Mouse (Mus musculus) liver, embryonic 16.5 days (tissue): ENCODE measurements around the gene Gstm5. TPM values are rescaled to one million over a fixed set of nuclear protein-coding genes. Genes with fewer than 3 reads are reported as not detected.
A peak's percentile ranks its signal among the peaks of the same experiment; 100 is the strongest.

ENCODE experiments used
- ATAC-seq: fragments of 200-750 bp; cut with Nextera tagmentation; 2 replicates; pipeline ENCODE4 v1.8.0; 2017; ENCODE audit warnings: low read depth, mild to moderate bottlenecking, moderate number of reproducible peaks, moderate library complexity
- H3K27ac ChIP-seq: fragments of 300-500 bp; sonication (generic); 2 replicates; pipeline ENCODE4 v1.5.1; 2014; ENCODE audit warnings: mild to moderate bottlenecking, low read length
- H3K27me3 ChIP-seq: fragments of 300-500 bp; sonication (generic); 2 replicates; pipeline ENCODE4 v1.6.1; 2014; ENCODE audit warnings: low read depth, low read length, mixed read lengths; ENCODE audit not compliant: control insufficient read depth, insufficient read depth
- H3K36me3 ChIP-seq: fragments of 300-500 bp; sonication (generic); 2 replicates; pipeline ENCODE4 v1.6.1; 2014; ENCODE audit warnings: mild to moderate bottlenecking; ENCODE audit not compliant: control insufficient read depth, insufficient read depth
- H3K4me1 ChIP-seq: fragments of 300-500 bp; sonication (generic); 2 replicates; pipeline ENCODE4 v1.6.1; 2014; ENCODE audit warnings: low read depth, low read length, mixed read lengths; ENCODE audit not compliant: control insufficient read depth
- H3K4me2 ChIP-seq: fragments of 300-500 bp; sonication (generic); 2 replicates; pipeline ENCODE4 v1.6.1; 2014; ENCODE audit warnings: low read depth, low read length, mixed read lengths
- H3K4me3 ChIP-seq: fragments of 300-500 bp; sonication (generic); 2 replicates; pipeline ENCODE4 v1.5.1; 2014; ENCODE audit warnings: low read depth, mild to moderate bottlenecking, low read length
- H3K9ac ChIP-seq: fragments of 300-500 bp; sonication (generic); 2 replicates; pipeline ENCODE4 v1.6.1; 2014; ENCODE audit warnings: low read depth, low read length
- H3K9me3 ChIP-seq: fragments of 300-500 bp; sonication (generic); replicated peaks from 2 replicates; pipeline ENCODE4 v1.6.1; 2016; ENCODE audit warnings: low read length; ENCODE audit not compliant: control insufficient read depth
- WGBS: fragments of 180-500 bp; shearing (Covaris S2); extraction: QIAGEN DNeasy Blood & Tissue Kit; methylation state at CpG from one replicate; pipeline ENCODE4 v1.1.7; 2014; ENCODE audit not compliant: insufficient replicate concordance; 5-methylcytosine and 5-hydroxymethylcytosine counted together
- polyA plus RNA-seq: library from polyadenylated mRNA; unstranded; fragments of >200 nt; fragmentation: Nextera tagmentation; extraction: Ambion mirVana; gene quantifications from 2 replicates; pipeline ENCODE4 v1.2.1, GENCODE M21; 2015

The Gstm5 gene
- polyA plus RNA-seq, 1 experiment from 2014 or later: 170 TPM

- H3K9me3 ChIP-seq: no peaks in the 10 kb centered on the region
- H3K27ac ChIP-seq: no peak overlapping the region
These were observed 28.5 kb upstream of the Gstm5 start for GRCm38 (mm10) chr3:107867086-107867485.

DNA sequence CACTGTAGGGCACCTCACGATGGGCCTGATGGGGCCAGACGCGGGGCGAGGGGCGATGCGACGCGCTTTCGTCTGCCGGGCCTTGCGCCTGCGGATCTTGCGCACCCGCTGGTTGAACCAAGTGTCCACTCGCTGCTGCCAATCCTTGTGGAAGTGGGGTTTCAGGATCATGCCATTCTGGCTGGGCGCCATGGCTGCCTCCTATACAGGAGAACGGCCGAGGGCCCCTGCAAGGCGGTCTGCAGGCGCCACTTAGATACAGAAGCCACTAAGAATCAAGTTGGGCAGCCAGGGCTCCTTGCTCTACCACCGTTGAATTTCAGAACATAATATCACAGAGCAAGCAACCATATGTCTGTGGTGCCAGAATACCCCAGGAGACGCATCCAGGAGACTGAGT is 27.2 kb upstream of the Gstm5 start:
- Histone ChIP-seq H3K4me3 (no peak overlapping the region), H3K27me3 (no peaks in the 10 kb centered on the region), H3K27ac (no peak overlapping the region), H3K4me2 (no peak overlapping the region), H3K9ac (no peak overlapping the region), H3K4me1 (peaks cover 3% of the 10 kb centered on the region), H3K9me3 (no peaks in the 10 kb centered on the region), H3K36me3 (no peaks in the 10 kb centered on the region)
- WGBS: 85% methylated on average over 22 of the region's 22 CpGs
- ATAC-seq: no peak

More at GRCm38 (mm10) chr3:107867086-107867485, 28.5 kb upstream of the Gstm5 start:
- Histone ChIP-seq H3K9ac (no peak overlapping the region; the same call in 1 of the 2 replicates), H3K27me3 (no peaks in the 10 kb centered on the region), H3K4me2 (no peak overlapping the region), H3K4me3 (no peak overlapping the region), H3K4me1 (peaks cover 3% of the 10 kb centered on the region), H3K36me3 (no peaks in the 10 kb centered on the region)
- WGBS: 7% methylated on average over 8 of the region's 8 CpGs
- ATAC-seq: peak; percentile 82

DNA sequence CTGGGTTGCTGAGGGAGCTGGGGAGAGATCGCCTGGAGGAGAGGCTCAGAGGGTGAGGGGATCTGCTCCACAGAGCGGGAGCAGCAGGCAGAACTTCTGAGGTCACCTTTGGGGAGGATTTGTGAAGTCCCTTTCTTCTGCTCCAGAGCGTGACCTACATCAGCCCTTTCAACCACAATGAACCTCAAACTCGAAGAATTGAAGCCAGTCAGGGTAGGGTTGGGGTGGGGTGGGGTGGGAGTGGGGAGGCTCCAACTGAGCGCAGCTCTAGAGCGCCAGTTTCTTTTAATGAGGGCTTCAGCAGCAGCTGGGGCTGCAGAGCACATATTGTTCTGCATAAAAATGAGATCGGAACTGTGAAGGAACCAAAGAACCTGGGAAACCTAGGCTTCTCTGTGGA is 26.5 kb upstream of the Gstm5 start:
- Histone ChIP-seq H3K27me3 (no peaks in the 10 kb centered on the region), H3K36me3 (no peaks in the 10 kb centered on the region), H3K4me1 (peaks cover 3% of the 10 kb centered on the region), H3K4me3 (no peak overlapping the region), H3K27ac (no peak overlapping the region), H3K4me2 (no peak overlapping the region), H3K9me3 (no peaks in the 10 kb centered on the region), H3K9ac (no peak overlapping the region)
- WGBS: 54% methylated on average over 7 of the region's 7 CpGs
- no peak for ATAC-seq

DNA sequence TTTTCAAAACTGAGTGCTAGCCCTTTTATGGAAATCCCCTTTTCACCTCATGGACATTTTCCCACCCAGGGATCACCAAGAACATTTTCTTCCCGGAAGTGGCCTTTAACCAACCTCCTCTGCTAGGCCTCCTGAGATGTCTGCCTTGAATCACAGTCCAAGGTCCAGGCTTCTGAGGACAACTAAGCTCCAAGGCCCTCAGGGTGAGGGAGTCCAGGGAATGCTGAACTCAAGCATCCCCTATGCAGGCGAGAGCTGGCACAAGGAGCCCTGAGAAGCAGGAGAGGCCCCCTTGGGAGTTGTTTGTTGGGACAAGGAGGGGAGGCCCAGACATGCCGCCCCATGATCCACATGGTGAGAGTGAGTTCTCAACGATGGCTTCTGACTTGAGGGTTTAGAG is 25.7 kb upstream of the Gstm5 start:
- ATAC-seq: no peak
- no peak overlapping the region for H3K27ac ChIP-seq
- no peaks in the 10 kb centered on the region for H3K27me3 ChIP-seq
- WGBS: 56% methylated on average over 4 of the region's 4 CpGs
- H3K36me3 ChIP-seq: no peaks in the 10 kb centered on the region
- no peak overlapping the region for H3K4me3 ChIP-seq
- no peak overlapping the region for H3K4me2 ChIP-seq
- no peaks in the 10 kb centered on the region for H3K9me3 ChIP-seq
- H3K4me1 ChIP-seq: peaks cover 3% of the 10 kb centered on the region
- H3K9ac ChIP-seq: no peak overlapping the region

GRCm38 (mm10) chr3:107873335-107874251 is 22.0 kb upstream of the Gstm5 start:
- no peak overlapping the region for H3K4me3 ChIP-seq
- H3K27ac ChIP-seq: no peak overlapping the region
- H3K9me3 ChIP-seq: no peaks in the 10 kb centered on the region
- no peak overlapping the region for H3K4me2 ChIP-seq
- no peak overlapping the region for H3K9ac ChIP-seq
- no peaks in the 10 kb centered on the region; the same call in 1 of the 2 replicates for H3K4me1 ChIP-seq
- ATAC-seq: no peak
- no peaks in the 10 kb centered on the region for H3K27me3 ChIP-seq
- no peaks in the 10 kb centered on the region for H3K36me3 ChIP-seq
- 63% methylated on average over 24 of the region's 24 CpGs for WGBS

- Histone ChIP-seq H3K4me2 (no peak overlapping the region), H3K27me3 (no peaks in the 10 kb centered on the region), H3K9ac (no peak overlapping the region), H3K4me3 (no peak overlapping the region), H3K27ac (no peak overlapping the region), H3K36me3 (no peaks in the 10 kb centered on the region), H3K4me1 (no peaks in the 10 kb centered on the region; the same call in 1 of the 2 replicates), H3K9me3 (no peaks in the 10 kb centered on the region)
- WGBS: 56% methylated on average over 6 of the region's 6 CpGs
- no peak for ATAC-seq
These were observed 20.4 kb upstream of the Gstm5 start for GRCm38 (mm10) chr3:107875231-107875630.

- no peak within 1 kb of the TSS for H3K4me3 ChIP-seq
- no peaks in the 10 kb centered on the region; the same call in 1 of the 2 replicates for H3K4me1 ChIP-seq
- H3K36me3 ChIP-seq: no peaks in the 10 kb centered on the region
- WGBS: 57% methylated on average over 5 of the region's 5 CpGs
- ATAC-seq: no peak
- H3K9ac ChIP-seq: no peak within 1 kb of the TSS
- H3K27ac ChIP-seq: no peak within 1 kb of the TSS
- no peaks in the 10 kb centered on the region for H3K27me3 ChIP-seq
- no peak within 1 kb of the TSS for H3K4me2 ChIP-seq
- H3K9me3 ChIP-seq: no peaks in the 10 kb centered on the region
These were observed 18.6 kb upstream of the Gstm5 start, which contains the start of gene Eps8l3 for GRCm38 (mm10) chr3:107877005-107877404. TSS of gene Eps8l3 (plus strand) at chr3:107877229.

DNA sequence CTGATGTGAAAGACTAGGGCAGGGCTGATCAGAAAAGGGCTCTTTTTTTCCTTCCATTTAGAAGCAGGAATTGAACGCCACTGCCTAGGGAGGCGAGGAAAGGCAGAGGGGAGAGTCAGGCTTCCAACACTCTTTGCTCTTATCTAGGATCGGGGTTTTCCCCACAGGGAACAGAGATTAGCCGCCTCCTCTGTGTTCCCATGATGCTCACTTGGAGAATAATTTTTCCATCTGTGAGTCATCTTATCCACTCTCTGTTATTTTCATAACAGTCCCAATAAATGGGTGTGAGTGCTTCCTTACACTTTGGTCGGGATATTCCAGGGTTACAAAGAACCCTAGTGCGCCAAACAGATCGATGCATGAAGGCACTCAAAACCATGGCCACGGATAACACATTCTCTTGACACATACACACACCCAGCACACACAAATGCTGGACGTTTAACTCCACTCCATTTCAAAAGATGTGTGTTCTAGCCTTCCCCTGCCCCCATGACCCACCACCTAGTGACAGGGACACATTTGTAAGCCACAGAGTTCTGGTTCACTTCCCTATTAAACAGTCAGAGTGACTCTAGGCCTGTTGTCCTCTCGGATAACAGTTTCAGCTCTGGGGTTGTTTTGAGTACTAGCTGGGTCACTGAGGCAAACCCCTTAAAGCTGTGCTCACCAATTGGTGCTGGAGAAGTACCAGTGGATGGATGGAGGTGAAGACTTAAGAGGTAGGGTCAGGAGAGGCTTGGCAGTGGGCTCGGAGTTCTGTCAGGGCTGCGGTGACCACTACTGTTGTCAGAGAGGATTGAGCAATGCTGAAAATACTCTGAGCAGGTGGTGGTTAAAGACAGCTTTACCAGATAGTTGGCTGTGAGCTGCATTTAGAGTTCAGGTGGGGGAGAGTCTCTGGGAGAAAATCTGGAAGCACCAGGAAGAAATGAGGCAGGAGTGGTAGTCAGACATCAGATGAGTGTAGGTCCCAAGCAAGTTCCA is 17.6 kb upstream of the Gstm5 start:
- H3K4me2 ChIP-seq: no peak overlapping the region
- WGBS: 50% methylated on average over 12 of the region's 12 CpGs
- H3K36me3 ChIP-seq: no peaks in the 10 kb centered on the region
- H3K4me3 ChIP-seq: no peak overlapping the region
- ATAC-seq: no peak
- no peak overlapping the region for H3K9ac ChIP-seq
- no peak overlapping the region for H3K27ac ChIP-seq
- no peaks in the 10 kb centered on the region for H3K9me3 ChIP-seq
- no peaks in the 10 kb centered on the region; the same call in 1 of the 2 replicates for H3K4me1 ChIP-seq
- no peaks in the 10 kb centered on the region for H3K27me3 ChIP-seq
